Mouse (Mus musculus) olfactory bulb, adult 2 months (tissue): Measurements from ENCODE around the gene Tex52. TPM values are rescaled to one million over a fixed set of nuclear protein-coding genes. Genes with fewer than 3 reads are reported as not detected.
"Not testable (repeated sequence)": the region's sequence is repeated elsewhere in the genome, so short reads cannot be mapped to it uniquely, and the experiment has no call there.

Source experiments
- H3K27ac ChIP-seq: fragments of 200-500 bp; 2 replicates; pipeline ENCODE4 v1.5.1; 2012; ENCODE audit warnings: low read depth, low read length; ENCODE audit not compliant: insufficient read depth
- H3K4me1 ChIP-seq: fragments of 200-500 bp; 2 replicates; pipeline ENCODE4 v1.6.1; 2012; ENCODE audit warnings: low read length; ENCODE audit not compliant: control insufficient read depth, insufficient read depth
- H3K4me3 ChIP-seq: fragments of 200-500 bp; 2 replicates; pipeline ENCODE4 v1.5.1; 2012; ENCODE audit warnings: mild to moderate bottlenecking, low read depth, low read length, moderate library complexity; ENCODE audit not compliant: insufficient read depth
- CTCF ChIP-seq: fragments of 200-500 bp; IDR thresholded peaks from 2 replicates; pipeline ENCODE4 v1.5.1; 2012; ENCODE audit warnings: low read depth, mild to moderate bottlenecking, low read length, moderate library complexity; ENCODE audit not compliant: insufficient read depth
- POLR2A ChIP-seq: fragments of 200-500 bp; IDR thresholded peaks from 2 replicates; pipeline ENCODE4 v1.6.1; 2012; ENCODE audit warnings: mild to moderate bottlenecking, low read depth, low read length, moderate library complexity; ENCODE audit not compliant: insufficient read depth
- WGBS: fragments of 180-500 bp; shearing (Covaris S2); methylation state at CpG from one replicate; pipeline ENCODE4 v1.1.7; 2018; 5-methylcytosine and 5-hydroxymethylcytosine counted together
- polyA plus RNA-seq: library from polyadenylated mRNA; stranded (reverse); fragments of >200 nt; gene quantifications from 2 replicates; pipeline ENCODE4 v1.2.4, GENCODE M21; 2012; ENCODE audit warnings: low replicate concordance; ENCODE audit not compliant: missing spikeins, insufficient read depth, insufficient read length

Gene Tex52
- polyA plus RNA-seq, 1 experiment = not detected

DNA sequence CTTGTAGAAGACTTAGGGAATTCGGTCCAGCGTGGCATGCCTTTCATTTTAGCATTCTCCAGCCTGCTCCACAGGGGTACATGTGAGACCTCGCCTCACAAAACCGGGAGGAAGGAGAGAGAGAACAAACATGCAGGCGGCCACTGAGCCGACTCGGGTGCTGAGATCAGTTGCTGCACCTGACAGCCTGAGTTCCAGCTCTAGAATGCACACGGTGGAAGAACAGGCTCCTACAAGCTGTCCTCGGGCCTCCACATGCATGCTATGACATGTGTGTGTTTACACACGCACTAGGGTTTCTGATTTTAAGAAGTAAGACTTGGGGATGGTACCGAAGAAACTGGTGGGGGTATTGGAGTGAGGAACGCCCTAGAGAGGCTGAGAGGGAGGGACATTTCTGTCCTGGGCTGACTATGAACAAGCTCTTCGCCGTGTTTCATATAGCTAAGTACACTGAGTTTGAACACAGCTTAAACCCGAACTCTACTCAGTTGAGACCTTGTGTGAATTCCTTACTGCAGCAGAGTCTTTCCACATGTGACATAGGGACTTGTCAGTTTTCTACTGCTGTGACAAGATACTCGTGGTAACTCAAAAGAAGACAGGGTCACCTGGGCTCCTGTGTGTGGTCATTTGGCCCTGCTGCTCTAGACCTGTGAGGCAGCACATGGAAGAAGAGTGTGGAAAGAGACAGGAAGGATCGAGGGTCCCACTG, 1.3 kb downstream of the Tex52 start:
- no peak overlapping the region for H3K4me3 ChIP-seq
- peaks cover 16% of the 10 kb centered on the region for H3K4me1 ChIP-seq
- TF ChIP-seq CTCF = no peak
- no peak overlapping the region for H3K27ac ChIP-seq
- 80% methylated on average over 17 of the region's 17 CpGs for WGBS

GRCm38 (mm10) chr6:128379636-128380035, 4.4 kb downstream of the Tex52 start:
- Histone ChIP-seq H3K4me3 (no peak overlapping the region), H3K4me1 (peaks cover 8% of the 10 kb centered on the region), H3K27ac (no peak overlapping the region)
- TF ChIP-seq POLR2A (no peak), CTCF (no peak)
- 88% methylated on average over 16 of the region's 16 CpGs for WGBS

GRCm38 (mm10) chr6:128380594-128381167, 5.4 kb downstream of the Tex52 start:
- WGBS = 78% methylated on average over 1 of the region's 1 CpGs
- not testable (repeated sequence) for H3K4me3 ChIP-seq, H3K27ac ChIP-seq, H3K4me1 ChIP-seq

- Histone ChIP-seq H3K4me1 (no peaks in the 10 kb centered on the region; the same call in 1 of the 2 replicates), H3K4me3 (no peak overlapping the region), H3K27ac (no peak overlapping the region)
- TF ChIP-seq CTCF (no peak), POLR2A (no peak)
- 86% methylated on average over 3 of the region's 3 CpGs for WGBS
Observed at GRCm38 (mm10) chr6:128381254-128381653, 6.0 kb downstream of the Tex52 start.

GRCm38 (mm10) chr6:128383752-128384151, 8.5 kb downstream of the Tex52 start:
- Histone ChIP-seq H3K4me1 (no peaks in the 10 kb centered on the region), H3K4me3 (no peak overlapping the region), H3K27ac (no peak overlapping the region)
- 72% methylated on average over 7 of the region's 7 CpGs for WGBS
- no peak for TF ChIP-seq POLR2A
- TF ChIP-seq CTCF = no peak

GRCm38 (mm10) chr6:128385026-128385425, 9.8 kb downstream of the Tex52 start:
- Histone ChIP-seq H3K4me3 (no peak overlapping the region), H3K27ac (no peak overlapping the region), H3K4me1 (no peaks in the 10 kb centered on the region)
- TF ChIP-seq CTCF = no peak
- no peak for TF ChIP-seq POLR2A
- WGBS = 79% methylated on average over 1 of the region's 1 CpGs

- 92% methylated on average over 1 of the region's 1 CpGs for WGBS
- H3K27ac ChIP-seq = no peak overlapping the region
Observed at GRCm38 (mm10) chr6:128389185-128389584, 13.9 kb downstream of the Tex52 start.

GRCm38 (mm10) chr6:128390683-128391082, 15.4 kb downstream of the Tex52 start:
- H3K4me3 ChIP-seq = no peak overlapping the region
- no peaks in the 10 kb centered on the region for H3K4me1 ChIP-seq
- H3K27ac ChIP-seq = no peak overlapping the region
- TF ChIP-seq POLR2A (no peak), CTCF (no peak)
- WGBS = 69% methylated on average over 1 of the region's 1 CpGs

More at GRCm38 (mm10) chr6:128389185-128389584, 13.9 kb downstream of the Tex52 start:
- H3K4me3 ChIP-seq = no peak overlapping the region
- TF ChIP-seq CTCF (no peak), POLR2A (no peak)
- no peaks in the 10 kb centered on the region for H3K4me1 ChIP-seq

GRCm38 (mm10) chr6:128397574-128398261, 22.5 kb downstream of the Tex52 start:
- TF ChIP-seq CTCF (no peak), POLR2A (no peak)
- no peak overlapping the region for H3K4me3 ChIP-seq
- no peak overlapping the region for H3K27ac ChIP-seq
- WGBS = 73% methylated on average over 7 of the region's 7 CpGs
- peaks cover 18% of the 10 kb centered on the region for H3K4me1 ChIP-seq
